Mouse (Mus musculus): ENCODE measurements around the gene Cxcl10.

DNA sequence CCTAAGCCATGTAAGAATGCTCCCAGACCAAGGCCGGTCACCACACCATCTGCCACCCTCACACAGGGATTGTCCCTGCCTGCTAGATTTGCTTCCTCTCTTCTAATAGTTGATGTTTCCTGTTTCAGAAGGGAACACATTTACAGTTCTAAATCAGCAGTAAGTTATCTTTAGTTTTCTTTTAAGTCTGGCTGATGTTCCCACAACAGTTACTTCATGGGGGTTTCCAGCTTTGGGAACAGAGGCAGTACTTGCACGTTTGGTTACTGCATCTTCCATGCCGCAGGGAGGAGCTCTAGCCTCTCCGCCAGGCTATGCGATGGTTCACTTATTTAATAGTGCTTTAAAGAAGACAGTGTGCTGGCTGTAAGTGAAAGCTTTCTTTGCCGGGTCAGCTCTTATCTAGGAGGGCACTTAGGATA, 26.0 kb upstream of the Cxcl10 start:
- TF ChIP-seq CTCF (IDR thresholded peaks at IDR 0.05; ENCODE audit: low read depth), result peak; percentile 46
- TF ChIP-seq EP300 (optimal IDR thresholded peaks at IDR 0.05), result no peak

Data from stomach, postnatal 0 days (tissue).